Mouse (Mus musculus) lung, adult 2 months (tissue): Measurements from ENCODE around the gene Fat4.

Experiments used
- CTCF ChIP-seq: fragments of 200-500 bp; IDR thresholded peaks from 2 replicates; pipeline ENCODE4 v1.5.1; 2011; ENCODE audit warnings: mild to moderate bottlenecking, low read length, control low read depth; ENCODE audit not compliant: insufficient read depth
- POLR2A ChIP-seq: fragments of 200-500 bp; IDR thresholded peaks from 2 replicates; pipeline ENCODE4 v1.6.1; 2011; ENCODE audit warnings: low read depth, mild to moderate bottlenecking, control low read depth, low read length, borderline replicate concordance; ENCODE audit errors: extremely low read depth

- TF ChIP-seq POLR2A: no peak
- no peak for TF ChIP-seq CTCF
These were observed 20.1 kb downstream of the Fat4 start for GRCm38 (mm10) chr3:38906832-38907231.
